Mouse (Mus musculus): ENCODE measurements around the gene Crb1. TPM values are rescaled to one million over a fixed set of nuclear protein-coding genes. Genes with fewer than 3 reads are reported as not detected.
A peak's percentile ranks its signal among the peaks of the same experiment; 100 is the strongest.
"Not testable (repeated sequence)": the region's sequence is repeated elsewhere in the genome, so short reads cannot be mapped to it uniquely, and the experiment has no call there.

Crb1 gene
- total RNA-seq, 2 experiments from 2014 or later = not detected

GRCm38 (mm10) chr1:139340178-139340859 is 36.6 kb downstream of the Crb1 start:
- peak; percentile 80; the same call in 1 of the 2 replicates for ATAC-seq (replicated peaks; ENCODE audit: low FRiP score, low TSS enrichment, poor library complexity, severe bottlenecking)

- ATAC-seq (replicated peaks; ENCODE audit: low FRiP score, low TSS enrichment, poor library complexity, severe bottlenecking) = no peak
These were observed 39.9 kb downstream of the Crb1 start for GRCm38 (mm10) chr1:139336997-139337396.

GRCm38 (mm10) chr1:139328811-139329210 is 48.1 kb downstream of the Crb1 start:
- ATAC-seq (replicated peaks; ENCODE audit: low FRiP score, low TSS enrichment, poor library complexity, severe bottlenecking) = no peak

- ATAC-seq (replicated peaks; ENCODE audit: low FRiP score, low TSS enrichment, poor library complexity, severe bottlenecking) = no peak
These were observed 48.6 kb downstream of the Crb1 start for GRCm38 (mm10) chr1:139328286-139328685.

- ATAC-seq (replicated peaks; ENCODE audit: low FRiP score, low TSS enrichment, poor library complexity, severe bottlenecking) = no peak
These were observed 51.5 kb downstream of the Crb1 start for GRCm38 (mm10) chr1:139325378-139325777.

- ATAC-seq (replicated peaks; ENCODE audit: low FRiP score, low TSS enrichment, poor library complexity, severe bottlenecking) = no peak
These were observed 57.1 kb downstream of the Crb1 start for GRCm38 (mm10) chr1:139319798-139320197.

- ATAC-seq (replicated peaks; ENCODE audit: low FRiP score, low TSS enrichment, poor library complexity, severe bottlenecking) = no peak
These were observed 62.5 kb downstream of the Crb1 start for GRCm38 (mm10) chr1:139314297-139314874.

GRCm38 (mm10) chr1:139308915-139309314 is 68.0 kb downstream of the Crb1 start:
- no peak for ATAC-seq (replicated peaks; ENCODE audit: low FRiP score, low TSS enrichment, poor library complexity, severe bottlenecking)

- not testable (repeated sequence) for ATAC-seq (replicated peaks; ENCODE audit: low FRiP score, low TSS enrichment, poor library complexity, severe bottlenecking)
These were observed 74.4 kb downstream of the Crb1 start for GRCm38 (mm10) chr1:139302519-139302918.

GRCm38 (mm10) chr1:139301830-139302229 is 75.1 kb downstream of the Crb1 start:
- no peak for ATAC-seq (replicated peaks; ENCODE audit: low FRiP score, low TSS enrichment, poor library complexity, severe bottlenecking)

GRCm38 (mm10) chr1:139292023-139292422 is 84.9 kb downstream of the Crb1 start:
- ATAC-seq (replicated peaks; ENCODE audit: low FRiP score, low TSS enrichment, poor library complexity, severe bottlenecking) = no peak

GRCm38 (mm10) chr1:139291593-139291992 is 85.3 kb downstream of the Crb1 start:
- no peak for ATAC-seq (replicated peaks; ENCODE audit: low FRiP score, low TSS enrichment, poor library complexity, severe bottlenecking)

GRCm38 (mm10) chr1:139276619-139277320 is 100.1 kb downstream of the Crb1 start:
- 0 out of 2 replicates have a peak, but pooled peaks have one; percentile 47 for ATAC-seq (replicated peaks; ENCODE audit: low FRiP score, low TSS enrichment, poor library complexity, severe bottlenecking)

- peak; percentile 97 for ATAC-seq (replicated peaks; ENCODE audit: low FRiP score, low TSS enrichment, poor library complexity, severe bottlenecking)
These were observed 109.1 kb downstream of the Crb1 start for GRCm38 (mm10) chr1:139267844-139268243.

- no peak for ATAC-seq (replicated peaks; ENCODE audit: low FRiP score, low TSS enrichment, poor library complexity, severe bottlenecking)
These were observed 112.7 kb downstream of the Crb1 start for GRCm38 (mm10) chr1:139264245-139264644.

- ATAC-seq (replicated peaks; ENCODE audit: low FRiP score, low TSS enrichment, poor library complexity, severe bottlenecking) = no peak
These were observed 113.7 kb downstream of the Crb1 start for GRCm38 (mm10) chr1:139263158-139263557.

GRCm38 (mm10) chr1:139255581-139255980 is 121.3 kb downstream of the Crb1 start:
- ATAC-seq (replicated peaks; ENCODE audit: low FRiP score, low TSS enrichment, poor library complexity, severe bottlenecking) = no peak

GRCm38 (mm10) chr1:139252041-139252440 is 124.9 kb downstream of the Crb1 start:
- ATAC-seq (replicated peaks; ENCODE audit: low FRiP score, low TSS enrichment, poor library complexity, severe bottlenecking) = no peak

GRCm38 (mm10) chr1:139249159-139249558 is 127.7 kb downstream of the Crb1 start:
- ATAC-seq (replicated peaks; ENCODE audit: low FRiP score, low TSS enrichment, poor library complexity, severe bottlenecking) = no peak

GRCm38 (mm10) chr1:139246723-139247380 is 130.0 kb downstream of the Crb1 start:
- ATAC-seq (replicated peaks; ENCODE audit: low FRiP score, low TSS enrichment, poor library complexity, severe bottlenecking) = no peak

Data from megakaryocyte-erythroid progenitor cell, adult 5-6 weeks (primary cell).